Mouse (Mus musculus): Measurements from ENCODE around the gene Dnah5. TPM values are rescaled to one million over a fixed set of nuclear protein-coding genes. Genes with fewer than 3 reads are reported as not detected.
"Not testable (repeated sequence)": the region's sequence is repeated elsewhere in the genome, so short reads cannot be mapped to it uniquely, and the experiment has no call there.

Dnah5 gene
- total and polyA plus RNA-seq, 3 experiments, result under 0.01 TPM; not detected in 2

DNA sequence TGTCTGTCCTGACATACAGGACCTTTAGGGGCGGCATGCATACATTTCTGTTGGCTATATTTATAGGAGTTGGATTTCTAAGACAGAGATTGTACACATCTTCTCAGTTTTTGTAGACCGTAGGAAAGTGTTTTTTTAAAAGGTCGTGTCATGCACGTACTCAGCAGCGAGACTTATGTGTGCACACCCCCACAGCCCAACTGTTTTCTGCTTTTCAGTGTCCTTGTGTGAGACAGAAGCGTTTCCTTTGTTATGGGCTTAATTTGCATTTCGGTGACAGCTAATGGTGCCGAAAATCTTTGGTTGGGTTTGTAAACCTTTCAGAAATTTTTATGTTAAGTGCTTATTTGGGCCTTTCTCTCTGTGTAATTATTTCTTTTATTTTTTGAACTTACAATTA, 195.7 kb downstream of the Dnah5 start:
- DNase-seq (ENCODE audit: low spot score), result no peak
- TF ChIP-seq TAL1 (conservative IDR thresholded peaks at IDR 0.05; ENCODE audit: low read depth, low read length) (no peak), POLR2AphosphoS5 (IDR thresholded peaks at IDR 0.05; ENCODE audit: insufficient replicate concordance, low read depth, low read length) (no peak), CTCF (IDR thresholded peaks at IDR 0.05; ENCODE audit: low read depth, low read length) (no peak), GATA1 (IDR thresholded peaks at IDR 0.05; ENCODE audit: borderline replicate concordance, low read length) (no peak), GATA2 (IDR thresholded peaks at IDR 0.05; ENCODE audit: borderline replicate concordance, low read depth, low read length) (no peak)

DNA sequence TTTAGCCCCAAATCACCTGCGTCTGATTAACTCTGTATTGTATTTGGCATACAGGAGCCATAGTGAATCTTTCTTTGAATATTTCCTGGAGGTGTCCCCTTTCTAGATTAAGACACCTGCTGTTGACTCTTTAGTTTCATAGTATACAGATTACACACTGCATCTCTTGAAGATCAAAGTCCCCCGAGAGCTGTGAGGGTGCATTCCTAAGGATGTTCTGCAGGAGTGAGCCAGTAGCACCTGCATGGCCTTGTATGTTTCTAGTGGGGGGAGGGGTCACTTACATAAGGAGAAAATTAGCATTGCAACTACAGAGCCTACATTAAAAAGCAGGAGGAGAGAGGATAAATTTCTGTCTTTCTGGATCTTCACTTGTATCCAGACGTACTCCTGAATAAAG, 201.1 kb downstream of the Dnah5 start:
- no peaks in the 10 kb centered on the region for H3K27me3 ChIP-seq (ENCODE audit: insufficient read depth, low read length)
- no peaks in the 10 kb centered on the region for H3K36me3 ChIP-seq (replicated peaks)
- ATAC-seq (ENCODE audit: extremely low read depth, insufficient number of reproducible peaks, low FRiP score, poor library complexity, severe bottlenecking) (no peak), DNase-seq (ENCODE audit: low spot score) (no peak)
- H3K9me3 ChIP-seq (replicated peaks), result peaks cover 3% of the 10 kb centered on the region
- H3K4me3 ChIP-seq (ENCODE audit: low read depth, low read length), result no peak overlapping the region
- no peak for TF ChIP-seq GATA2 (IDR thresholded peaks at IDR 0.05; ENCODE audit: borderline replicate concordance, low read depth, low read length)
- TF ChIP-seq POLR2AphosphoS5 (IDR thresholded peaks at IDR 0.05; ENCODE audit: insufficient replicate concordance, low read depth, low read length), result no peak
- TF ChIP-seq CTCF (IDR thresholded peaks at IDR 0.05; ENCODE audit: low read depth, low read length), result no peak
- TF ChIP-seq TAL1 (conservative IDR thresholded peaks at IDR 0.05; ENCODE audit: low read depth, low read length), result no peak
- TF ChIP-seq GATA1 (IDR thresholded peaks at IDR 0.05; ENCODE audit: borderline replicate concordance, low read length), result no peak
- no peaks in the 10 kb centered on the region for H3K4me1 ChIP-seq (ENCODE audit: insufficient read depth, low read depth, low read length)

More for the DNA sequence above, 195.7 kb downstream of the Dnah5 start:
- peaks cover 7% of the 10 kb centered on the region for H3K9me3 ChIP-seq (replicated peaks)
- ATAC-seq (ENCODE audit: extremely low read depth, insufficient number of reproducible peaks, low FRiP score, poor library complexity, severe bottlenecking), result no peak
- H3K27me3 ChIP-seq (ENCODE audit: insufficient read depth, low read length), result no peaks in the 10 kb centered on the region
- no peaks in the 10 kb centered on the region for H3K36me3 ChIP-seq (replicated peaks)
- no peaks in the 10 kb centered on the region for H3K4me1 ChIP-seq (ENCODE audit: insufficient read depth, low read depth, low read length)
- H3K4me3 ChIP-seq (ENCODE audit: low read depth, low read length), result no peak overlapping the region

- ATAC-seq (ENCODE audit: extremely low read depth, insufficient number of reproducible peaks, low FRiP score, poor library complexity, severe bottlenecking), result no peak
- Histone ChIP-seq H3K4me1 (ENCODE audit: insufficient read depth, low read depth, low read length) (no peaks in the 10 kb centered on the region), H3K27me3 (ENCODE audit: insufficient read depth, low read length) (no peaks in the 10 kb centered on the region), H3K4me3 (ENCODE audit: low read depth, low read length) (no peak overlapping the region), H3K9me3 (replicated peaks) (peaks cover 3% of the 10 kb centered on the region), H3K36me3 (replicated peaks) (no peaks in the 10 kb centered on the region)
- DNase-seq (ENCODE audit: low spot score), result no peak
- TF ChIP-seq GATA1 (IDR thresholded peaks at IDR 0.05; ENCODE audit: borderline replicate concordance, low read length) (no peak), GATA2 (IDR thresholded peaks at IDR 0.05; ENCODE audit: borderline replicate concordance, low read depth, low read length) (no peak), POLR2AphosphoS5 (IDR thresholded peaks at IDR 0.05; ENCODE audit: insufficient replicate concordance, low read depth, low read length) (no peak)
Observed at GRCm38 (mm10) chr15:28405136-28405535, 201.6 kb downstream of the Dnah5 start.

DNA sequence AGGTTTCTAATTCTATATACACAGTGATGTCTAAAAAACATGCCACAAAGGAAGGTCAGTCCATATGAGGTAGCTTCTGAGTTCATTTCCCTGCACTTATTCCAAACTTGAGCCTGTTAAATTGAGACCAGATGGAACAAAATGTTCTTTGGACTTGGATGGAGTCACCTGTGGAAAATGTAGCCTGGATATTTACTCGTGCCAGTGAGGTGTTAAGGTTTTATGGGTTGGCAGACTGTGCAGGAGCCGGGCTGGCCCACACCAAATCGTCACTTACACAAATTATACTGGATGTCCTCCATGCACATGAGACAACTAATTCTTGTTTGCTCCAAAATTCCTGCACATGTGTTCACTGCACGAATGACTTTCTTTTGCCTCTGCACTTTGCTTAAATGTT, 236.2 kb downstream of the Dnah5 start:
- ATAC-seq (ENCODE audit: extremely low read depth, insufficient number of reproducible peaks, low FRiP score, poor library complexity, severe bottlenecking), result no peak; the same call in 1 of the 2 replicates
- Histone ChIP-seq H3K9me3 (replicated peaks) (no peaks in the 10 kb centered on the region), H3K36me3 (replicated peaks) (no peaks in the 10 kb centered on the region)

DNA sequence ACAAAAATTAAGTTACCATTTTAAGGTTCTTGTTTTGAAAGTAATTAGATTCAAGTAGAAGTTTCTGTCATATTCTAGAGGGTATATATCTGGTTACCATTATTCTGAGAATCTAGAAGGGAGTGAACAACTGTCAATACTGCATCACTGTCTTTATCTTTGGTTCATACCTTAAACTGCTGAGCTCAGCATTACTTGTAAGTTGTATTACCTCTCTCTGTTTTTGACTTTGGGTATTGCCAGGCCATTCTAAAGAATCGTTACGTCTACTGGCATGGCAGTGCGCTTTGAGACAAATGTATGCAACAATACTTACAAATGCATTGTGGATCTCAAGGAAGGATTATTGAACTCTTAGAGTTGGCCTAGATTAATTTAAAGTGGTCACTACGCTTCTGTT, 240.9 kb downstream of the Dnah5 start:
- Histone ChIP-seq H3K4me1 (ENCODE audit: insufficient read depth, low read depth, low read length) (no peaks in the 10 kb centered on the region), H3K27me3 (ENCODE audit: insufficient read depth, low read length) (no peaks in the 10 kb centered on the region), H3K9me3 (replicated peaks) (peaks cover 6% of the 10 kb centered on the region; the same call in 1 of the 2 replicates), H3K36me3 (replicated peaks) (no peaks in the 10 kb centered on the region), H3K4me3 (ENCODE audit: low read depth, low read length) (no peak overlapping the region)
- TF ChIP-seq POLR2AphosphoS5 (IDR thresholded peaks at IDR 0.05; ENCODE audit: insufficient replicate concordance, low read depth, low read length), result no peak
- TF ChIP-seq TAL1 (conservative IDR thresholded peaks at IDR 0.05; ENCODE audit: low read depth, low read length), result no peak
- no peak for TF ChIP-seq GATA2 (IDR thresholded peaks at IDR 0.05; ENCODE audit: borderline replicate concordance, low read depth, low read length)
- TF ChIP-seq CTCF (IDR thresholded peaks at IDR 0.05; ENCODE audit: low read depth, low read length), result no peak
- no peak for TF ChIP-seq GATA1 (IDR thresholded peaks at IDR 0.05; ENCODE audit: borderline replicate concordance, low read length)
- no peak for DNase-seq (ENCODE audit: low spot score)
- no peak for ATAC-seq (ENCODE audit: extremely low read depth, insufficient number of reproducible peaks, low FRiP score, poor library complexity, severe bottlenecking)

More for the DNA sequence above, 236.2 kb downstream of the Dnah5 start:
- Histone ChIP-seq H3K4me1 (ENCODE audit: insufficient read depth, low read depth, low read length) (no peaks in the 10 kb centered on the region), H3K4me3 (ENCODE audit: low read depth, low read length) (no peak overlapping the region), H3K27me3 (ENCODE audit: insufficient read depth, low read length) (no peaks in the 10 kb centered on the region)
- DNase-seq (ENCODE audit: low spot score), result no peak
- TF ChIP-seq POLR2AphosphoS5 (IDR thresholded peaks at IDR 0.05; ENCODE audit: insufficient replicate concordance, low read depth, low read length) (no peak), CTCF (IDR thresholded peaks at IDR 0.05; ENCODE audit: low read depth, low read length) (no peak), GATA2 (IDR thresholded peaks at IDR 0.05; ENCODE audit: borderline replicate concordance, low read depth, low read length) (no peak), GATA1 (IDR thresholded peaks at IDR 0.05; ENCODE audit: borderline replicate concordance, low read length) (no peak), TAL1 (conservative IDR thresholded peaks at IDR 0.05; ENCODE audit: low read depth, low read length) (no peak)

DNA sequence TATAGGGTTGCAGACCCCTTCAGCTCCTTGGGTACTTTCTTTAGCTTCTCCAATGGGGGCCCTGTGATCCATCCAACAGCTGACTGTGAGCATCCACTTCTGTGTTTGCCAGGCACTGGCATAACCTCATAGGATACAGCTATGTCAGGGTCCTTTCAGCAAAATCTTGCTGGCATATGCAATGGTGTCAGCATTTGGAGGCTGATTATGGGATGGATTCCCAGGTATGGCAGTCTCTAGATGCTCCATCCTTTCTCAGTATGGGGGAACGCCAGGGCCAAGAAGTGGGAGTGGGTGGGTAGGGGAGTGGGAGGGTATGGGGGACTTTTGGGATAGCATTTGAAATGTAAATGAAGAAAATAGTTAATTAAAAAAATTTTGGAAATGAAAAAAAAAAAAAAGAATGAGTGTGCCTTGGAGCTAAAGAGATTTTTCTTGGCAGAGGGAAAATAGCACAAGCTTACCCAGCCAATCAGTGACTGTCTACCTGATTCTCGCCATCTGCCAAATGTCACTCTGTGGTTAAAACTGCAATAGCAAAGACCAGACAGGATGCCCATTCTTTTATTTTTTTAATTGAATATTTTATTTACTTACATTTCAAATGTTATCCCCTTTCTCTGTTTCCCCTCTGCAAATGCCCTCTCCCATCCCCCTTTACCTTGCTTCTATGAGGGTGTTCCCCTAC, 257.7 kb downstream of the Dnah5 start:
- H3K36me3 ChIP-seq (replicated peaks); H3K9me3 ChIP-seq (replicated peaks); H3K27me3 ChIP-seq (ENCODE audit: insufficient read depth, low read length); ATAC-seq (ENCODE audit: extremely low read depth, insufficient number of reproducible peaks, low FRiP score, poor library complexity, severe bottlenecking); H3K4me1 ChIP-seq (ENCODE audit: insufficient read depth, low read depth, low read length); H3K4me3 ChIP-seq (ENCODE audit: low read depth, low read length); DNase-seq (ENCODE audit: low spot score): not testable (repeated sequence)
